Mouse (Mus musculus) lung, postnatal 36 days (tissue): ENCODE measurements around the gene Pno1.
"Not testable (repeated sequence)": the region's sequence is repeated elsewhere in the genome, so short reads cannot be mapped to it uniquely, and the experiment has no call there.

Experiments
- DNase-seq: peaks from one replicate; pipeline ENCODE4 v3.0.0; 2022; ENCODE audit warnings: mixed read lengths

The Pno1 gene

GRCm38 (mm10) chr11:17211258-17212140 lies at the start of gene Pno1:
Pno1 (minus strand) TSS chr11:17211568.
- peak; percentile 99 for DNase-seq

- DNase-seq = peak; percentile 41
Observed at GRCm38 (mm10) chr11:17257861-17258260, 46.5 kb upstream of the Pno1 start.

GRCm38 (mm10) chr11:17257443-17257842 lies 46.1 kb upstream of the Pno1 start, which contains the start of gene C1d:
C1d (plus strand) TSS chr11:17257579.
- peak; percentile 98 for DNase-seq

GRCm38 (mm10) chr11:17256813-17257365 lies 45.5 kb upstream of the Pno1 start:
- no peak for DNase-seq

GRCm38 (mm10) chr11:17248715-17249114 lies 37.3 kb upstream of the Pno1 start:
- DNase-seq = no peak

GRCm38 (mm10) chr11:17238598-17238997 lies 27.2 kb upstream of the Pno1 start:
- not testable (repeated sequence) for DNase-seq

- DNase-seq = no peak
Observed at GRCm38 (mm10) chr11:17236449-17237037, 25.2 kb upstream of the Pno1 start.

- DNase-seq = no peak
Observed at GRCm38 (mm10) chr11:17232792-17233191, 21.4 kb upstream of the Pno1 start.

GRCm38 (mm10) chr11:17221126-17221525 lies 9.8 kb upstream of the Pno1 start:
- DNase-seq = no peak

- DNase-seq = no peak
Observed at GRCm38 (mm10) chr11:17215475-17215874, 4.1 kb upstream of the Pno1 start.

- DNase-seq = no peak
Observed at GRCm38 (mm10) chr11:17212903-17213509, 1.6 kb upstream of the Pno1 start.

GRCm38 (mm10) chr11:17212141-17212495 lies 750 bp upstream of the Pno1 start:
- peak; percentile 10 for DNase-seq

GRCm38 (mm10) chr11:17202481-17202880 lies 8.9 kb downstream of the Pno1 start:
- no peak for DNase-seq

- DNase-seq = no peak
Observed at GRCm38 (mm10) chr11:17200936-17201335, 10.4 kb downstream of the Pno1 start.

- no peak for DNase-seq
Observed at GRCm38 (mm10) chr11:17199840-17200501, 11.4 kb downstream of the Pno1 start.

GRCm38 (mm10) chr11:17199170-17199569 lies 12.2 kb downstream of the Pno1 start:
- DNase-seq = no peak

GRCm38 (mm10) chr11:17192151-17192844 lies 19.1 kb downstream of the Pno1 start:
- DNase-seq = peak; percentile 21

- no peak for DNase-seq
Observed at GRCm38 (mm10) chr11:17188786-17189185, 22.6 kb downstream of the Pno1 start.

- no peak for DNase-seq
Observed at GRCm38 (mm10) chr11:17187649-17188048, 23.7 kb downstream of the Pno1 start.

GRCm38 (mm10) chr11:17183165-17183564 lies 28.2 kb downstream of the Pno1 start:
- no peak for DNase-seq

- DNase-seq = no peak
Observed at GRCm38 (mm10) chr11:17181807-17182206, 29.6 kb downstream of the Pno1 start, which contains the start of gene Wdr92. Wdr92 (plus strand) TSS chr11:17182107.

GRCm38 (mm10) chr11:17180753-17181152 lies 30.6 kb downstream of the Pno1 start:
- peak; percentile 17 for DNase-seq
